Mouse (Mus musculus) urinary bladder, postnatal 14 days (tissue): Measurements from ENCODE around the gene Pik3ap1.
"Not testable (repeated sequence)": the region's sequence is repeated elsewhere in the genome, so short reads cannot be mapped to it uniquely, and the experiment has no call there.

ENCODE experiments used
- DNase-seq: peaks from one replicate; pipeline ENCODE4 v3.0.0; 2021; ENCODE audit warnings: low spot score

Gene Pik3ap1

GRCm38 (mm10) chr19:41384922-41385508 is at the start of gene Pik3ap1:
Gene Pik3ap1, minus strand, starts transcription at chr19:41385102.
- peak; percentile 41 for DNase-seq

- not testable (repeated sequence) for DNase-seq
Observed at GRCm38 (mm10) chr19:41431512-41432164, 46.7 kb upstream of the Pik3ap1 start.

GRCm38 (mm10) chr19:41425927-41426772 is 41.2 kb upstream of the Pik3ap1 start:
- not testable (repeated sequence) for DNase-seq

GRCm38 (mm10) chr19:41421264-41421663 is 36.4 kb upstream of the Pik3ap1 start:
- peak; percentile 34 for DNase-seq

- DNase-seq, result no peak
Observed at GRCm38 (mm10) chr19:41418786-41419185, 33.9 kb upstream of the Pik3ap1 start.

GRCm38 (mm10) chr19:41417995-41418394 is 33.1 kb upstream of the Pik3ap1 start:
- DNase-seq, result no peak

GRCm38 (mm10) chr19:41416201-41416600 is 31.3 kb upstream of the Pik3ap1 start:
- DNase-seq, result no peak

- no peak for DNase-seq
Observed at GRCm38 (mm10) chr19:41402603-41403002, 17.7 kb upstream of the Pik3ap1 start.

- no peak for DNase-seq
Observed at GRCm38 (mm10) chr19:41390856-41391255, 6.0 kb upstream of the Pik3ap1 start.

- no peak for DNase-seq
Observed at GRCm38 (mm10) chr19:41389351-41389750, 4.4 kb upstream of the Pik3ap1 start.

- no peak for DNase-seq
Observed at GRCm38 (mm10) chr19:41388242-41388641, 3.3 kb upstream of the Pik3ap1 start.

GRCm38 (mm10) chr19:41387262-41387661 is 2.4 kb upstream of the Pik3ap1 start:
- no peak for DNase-seq

- DNase-seq, result no peak
Observed at GRCm38 (mm10) chr19:41384406-41384851, 473 bp downstream of the Pik3ap1 start.

GRCm38 (mm10) chr19:41382391-41382978 is 2.4 kb downstream of the Pik3ap1 start:
- DNase-seq, result no peak

- DNase-seq, result no peak
Observed at GRCm38 (mm10) chr19:41381581-41382239, 3.2 kb downstream of the Pik3ap1 start.

- no peak for DNase-seq
Observed at GRCm38 (mm10) chr19:41379195-41379594, 5.7 kb downstream of the Pik3ap1 start.

- DNase-seq, result no peak
Observed at GRCm38 (mm10) chr19:41375791-41376190, 9.1 kb downstream of the Pik3ap1 start.

GRCm38 (mm10) chr19:41375096-41375495 is 9.8 kb downstream of the Pik3ap1 start:
- DNase-seq, result no peak

- DNase-seq, result no peak
Observed at GRCm38 (mm10) chr19:41374658-41375057, 10.2 kb downstream of the Pik3ap1 start.

GRCm38 (mm10) chr19:41372322-41372721 is 12.6 kb downstream of the Pik3ap1 start:
- no peak for DNase-seq

- no peak for DNase-seq
Observed at GRCm38 (mm10) chr19:41371373-41371772, 13.5 kb downstream of the Pik3ap1 start.
